Mouse (Mus musculus) kidney, embryonic 14.5 days (tissue): Measurements from ENCODE around the gene Atp6v0a1. TPM values are rescaled to one million over a fixed set of nuclear protein-coding genes. Genes with fewer than 3 reads are reported as not detected.
A peak's percentile ranks its signal among the peaks of the same experiment; 100 is the strongest.

Experiments
- ATAC-seq: fragments of 200-750 bp; cut with Nextera tagmentation; 2 replicates; pipeline ENCODE4 v1.8.0; 2017; ENCODE audit warnings: moderate number of reproducible peaks, mild to moderate bottlenecking, moderate TSS enrichment, moderate library complexity; ENCODE audit not compliant: low FRiP score, low TSS enrichment
- H3K27ac ChIP-seq: fragments of 300-500 bp; sonication (generic); 2 replicates; pipeline ENCODE4 v1.5.1; 2014; ENCODE audit warnings: low read depth, mild to moderate bottlenecking, low read length, moderate library complexity, mixed read lengths
- H3K27me3 ChIP-seq: fragments of 300-500 bp; sonication (generic); 2 replicates; pipeline ENCODE4 v1.6.1; 2014; ENCODE audit warnings: mild to moderate bottlenecking, low read length; ENCODE audit not compliant: control insufficient read depth, insufficient read depth
- H3K36me3 ChIP-seq: fragments of 300-500 bp; sonication (generic); 2 replicates; pipeline ENCODE4 v1.6.1; 2014; ENCODE audit warnings: low read length, mixed read lengths; ENCODE audit not compliant: control insufficient read depth, insufficient read depth
- H3K4me1 ChIP-seq: fragments of 300-500 bp; sonication (generic); 2 replicates; pipeline ENCODE4 v1.6.1; 2014; ENCODE audit warnings: low read length, mixed read lengths; ENCODE audit not compliant: control insufficient read depth, insufficient read depth
- H3K4me2 ChIP-seq: fragments of 300-500 bp; sonication (generic); replicated peaks from 2 replicates; pipeline ENCODE4 v1.6.1; 2014; ENCODE audit warnings: low read depth, mild to moderate bottlenecking, low read length
- H3K4me3 ChIP-seq: fragments of 300-500 bp; sonication (generic); 2 replicates; pipeline ENCODE4 v1.5.1; 2014; ENCODE audit warnings: mild to moderate bottlenecking, low read length
- H3K9ac ChIP-seq: fragments of 300-500 bp; sonication (generic); 2 replicates; pipeline ENCODE4 v1.6.1; 2014; ENCODE audit warnings: low read depth, mild to moderate bottlenecking, low read length, moderate library complexity
- H3K9me3 ChIP-seq: fragments of 300-500 bp; sonication (generic); 2 replicates; pipeline ENCODE4 v1.6.1; 2016; ENCODE audit warnings: low read length; ENCODE audit not compliant: control insufficient read depth
- WGBS: fragments of 180-500 bp; shearing (Covaris S2); extraction: QIAGEN DNeasy Blood & Tissue Kit; methylation state at CpG from one replicate; pipeline ENCODE4 v1.1.7; 2014; 5-methylcytosine and 5-hydroxymethylcytosine counted together
- polyA plus RNA-seq: library from polyadenylated mRNA; unstranded; fragments of >200 nt; fragmentation: Nextera tagmentation; extraction: Ambion mirVana; gene quantifications from 2 replicates; pipeline ENCODE4 v1.2.1, GENCODE M21; 2014

The Atp6v0a1 gene
- polyA plus RNA-seq, 1 experiment from 2014 or later, result 38.8 TPM

- Histone ChIP-seq H3K4me2 (no peak overlapping the region), H3K9ac (no peak overlapping the region), H3K27ac (no peak overlapping the region), H3K36me3 (peaks cover 15% of the 10 kb centered on the region; the same call in 1 of the 2 replicates), H3K4me1 (peaks cover 13% of the 10 kb centered on the region), H3K27me3 (no peaks in the 10 kb centered on the region), H3K4me3 (no peak overlapping the region), H3K9me3 (0 out of 2 replicates have a peak, but pooled peaks cover 3% of the 10 kb centered on the region)
- 39% methylated on average over 5 of the region's 5 CpGs for WGBS
- ATAC-seq, result no peak; the same call in 1 of the 2 replicates
Observed at GRCm38 (mm10) chr11:101057860-101058259, 48.6 kb downstream of the Atp6v0a1 start.

GRCm38 (mm10) chr11:101058726-101059125 lies 49.5 kb downstream of the Atp6v0a1 start:
- H3K4me2 ChIP-seq, result no peak overlapping the region
- H3K27ac ChIP-seq, result no peak overlapping the region
- ATAC-seq, result no peak
- H3K4me1 ChIP-seq, result peaks cover 22% of the 10 kb centered on the region
- H3K27me3 ChIP-seq, result no peaks in the 10 kb centered on the region
- H3K9ac ChIP-seq, result no peak overlapping the region
- H3K36me3 ChIP-seq, result peaks cover 12% of the 10 kb centered on the region; the same call in 1 of the 2 replicates
- 0 out of 2 replicates have a peak, but pooled peaks cover 2% of the 10 kb centered on the region for H3K9me3 ChIP-seq
- 40% methylated on average over 5 of the region's 5 CpGs for WGBS
- no peak overlapping the region for H3K4me3 ChIP-seq

DNA sequence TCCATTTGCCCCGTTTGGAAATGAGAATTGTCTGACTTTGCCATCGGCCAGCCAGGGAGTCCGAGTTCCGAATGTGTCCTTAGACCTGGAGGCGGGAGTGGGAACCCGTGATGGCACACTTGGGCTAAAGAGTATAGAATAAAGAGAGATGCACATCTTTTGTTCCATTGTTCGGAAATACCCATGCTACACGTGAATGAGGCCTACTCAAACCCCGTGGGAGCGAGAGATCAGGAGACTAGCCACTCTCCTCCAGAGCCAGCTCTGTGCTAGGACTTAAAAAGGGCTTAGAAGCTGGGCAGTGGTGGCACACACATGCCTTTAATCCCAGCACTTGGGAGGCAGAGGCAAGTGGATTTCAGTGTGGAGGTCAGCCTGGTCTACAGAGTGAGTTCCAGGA lies 50.2 kb downstream of the Atp6v0a1 start:
- no peaks in the 10 kb centered on the region for H3K9me3 ChIP-seq
- no peak overlapping the region for H3K4me3 ChIP-seq
- WGBS, result 80% methylated on average over 10 of the region's 10 CpGs
- H3K4me2 ChIP-seq, result no peak overlapping the region
- H3K36me3 ChIP-seq, result peaks cover 12% of the 10 kb centered on the region; the same call in 1 of the 2 replicates
- H3K9ac ChIP-seq, result no peak overlapping the region
- H3K4me1 ChIP-seq, result peaks cover 25% of the 10 kb centered on the region
- H3K27ac ChIP-seq, result peak overlapping the region; percentile 80; the same call in 1 of the 2 replicates
- H3K27me3 ChIP-seq, result no peaks in the 10 kb centered on the region
- no peak for ATAC-seq

DNA sequence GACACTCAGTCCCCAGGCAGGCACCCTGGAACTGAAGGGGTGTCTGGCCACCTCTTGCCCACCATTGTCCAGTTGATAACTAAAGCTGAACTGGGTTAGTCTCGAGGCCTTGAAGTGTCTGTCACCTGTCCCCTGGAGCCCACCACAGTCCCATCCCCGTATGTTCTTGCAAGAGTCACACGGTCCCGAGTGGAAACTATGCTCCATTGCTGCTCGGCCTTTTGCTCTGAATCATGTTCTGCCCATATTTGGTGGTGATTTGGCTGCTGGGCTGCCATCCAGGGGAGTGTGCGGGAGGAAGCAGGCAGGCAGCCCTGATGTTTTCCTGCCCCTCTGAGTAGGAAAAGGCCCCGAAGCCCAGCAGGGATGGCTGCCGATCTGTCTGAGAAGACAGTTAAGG lies 50.9 kb downstream of the Atp6v0a1 start:
- Histone ChIP-seq H3K4me1 (peaks cover 25% of the 10 kb centered on the region), H3K9ac (no peak overlapping the region), H3K4me3 (no peak overlapping the region), H3K36me3 (peaks cover 9% of the 10 kb centered on the region; the same call in 1 of the 2 replicates), H3K27ac (peak overlapping the region; percentile 80), H3K27me3 (no peaks in the 10 kb centered on the region), H3K9me3 (no peaks in the 10 kb centered on the region), H3K4me2 (no peak overlapping the region)
- ATAC-seq, result no peak
- 50% methylated on average over 8 of the region's 8 CpGs for WGBS

- WGBS, result 90% methylated on average over 5 of the region's 5 CpGs
- Histone ChIP-seq H3K36me3 (peaks cover 8% of the 10 kb centered on the region; the same call in 1 of the 2 replicates), H3K4me2 (no peak overlapping the region), H3K9me3 (no peaks in the 10 kb centered on the region), H3K4me3 (no peak overlapping the region), H3K4me1 (peaks cover 25% of the 10 kb centered on the region), H3K9ac (no peak overlapping the region), H3K27ac (peak overlapping the region; percentile 24; the same call in 1 of the 2 replicates), H3K27me3 (no peaks in the 10 kb centered on the region)
- no peak for ATAC-seq
Observed at GRCm38 (mm10) chr11:101061049-101061448, 51.8 kb downstream of the Atp6v0a1 start.

DNA sequence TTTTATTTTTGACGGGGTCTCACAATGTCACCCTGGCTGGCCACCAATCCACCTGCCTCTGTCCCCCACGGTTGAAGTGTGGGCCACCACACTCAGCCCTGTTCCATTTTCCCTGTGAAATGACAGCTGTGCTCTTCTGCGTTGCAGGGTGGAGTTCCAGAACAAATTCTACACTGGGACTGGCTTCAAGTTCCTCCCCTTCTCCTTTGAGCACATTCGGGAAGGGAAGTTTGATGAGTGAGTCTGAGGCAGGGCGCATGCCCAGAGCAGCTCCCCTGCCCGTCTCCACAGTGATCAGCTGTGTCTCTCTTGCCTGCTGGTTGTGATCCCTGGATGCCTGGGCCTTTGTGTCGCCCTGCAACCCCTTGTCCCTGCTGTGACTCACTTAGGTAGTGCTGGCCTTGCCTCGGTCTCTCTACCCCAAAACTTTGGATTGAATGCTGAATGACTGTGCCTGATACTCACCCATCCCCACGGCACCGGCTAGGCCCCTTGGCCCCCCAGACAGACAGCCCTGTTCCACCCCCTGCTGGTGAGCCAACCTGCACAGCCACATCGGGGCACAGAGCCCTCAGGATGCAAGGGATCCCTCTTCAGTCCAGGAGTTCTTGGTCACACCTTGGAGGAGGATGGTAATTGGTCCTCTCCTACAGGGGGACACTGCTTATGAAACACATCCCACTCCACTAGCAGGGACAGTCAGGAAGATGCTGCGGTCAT lies 53.1 kb downstream of the Atp6v0a1 start:
- Histone ChIP-seq H3K27ac (peak overlapping the region; percentile 87; the same call in 1 of the 2 replicates), H3K9ac (no peak overlapping the region), H3K4me3 (no peak overlapping the region), H3K9me3 (no peaks in the 10 kb centered on the region), H3K4me1 (peaks cover 25% of the 10 kb centered on the region), H3K4me2 (no peak overlapping the region), H3K36me3 (peaks cover 7% of the 10 kb centered on the region; the same call in 1 of the 2 replicates), H3K27me3 (no peaks in the 10 kb centered on the region)
- ATAC-seq, result no peak
- 81% methylated on average over 12 of the region's 12 CpGs for WGBS

- Histone ChIP-seq H3K4me3 (no peak overlapping the region), H3K27me3 (no peaks in the 10 kb centered on the region), H3K36me3 (peaks cover 4% of the 10 kb centered on the region; the same call in 1 of the 2 replicates), H3K9me3 (no peaks in the 10 kb centered on the region), H3K4me1 (peaks cover 25% of the 10 kb centered on the region), H3K9ac (peak overlapping the region; percentile 13; the same call in 1 of the 2 replicates), H3K4me2 (no peak overlapping the region), H3K27ac (peak overlapping the region; percentile 87)
- WGBS, result 57% methylated on average over 14 of the region's 14 CpGs
- ATAC-seq, result no peak
Observed at GRCm38 (mm10) chr11:101062971-101063675, 53.9 kb downstream of the Atp6v0a1 start.

- no peak; the same call in 1 of the 2 replicates for ATAC-seq
- no peaks in the 10 kb centered on the region for H3K9me3 ChIP-seq
- no peaks in the 10 kb centered on the region for H3K27me3 ChIP-seq
- H3K4me1 ChIP-seq, result peaks cover 25% of the 10 kb centered on the region
- peaks cover 4% of the 10 kb centered on the region; the same call in 1 of the 2 replicates for H3K36me3 ChIP-seq
- 22% methylated on average over 12 of the region's 12 CpGs for WGBS
- H3K27ac ChIP-seq, result peak overlapping the region; percentile 87
- no peak overlapping the region for H3K4me3 ChIP-seq
- peak overlapping the region; percentile 0; the same call in 1 of the 2 replicates for H3K9ac ChIP-seq
- no peak overlapping the region for H3K4me2 ChIP-seq
Observed at GRCm38 (mm10) chr11:101063676-101064327, 54.5 kb downstream of the Atp6v0a1 start.
